Mouse (Mus musculus) neutrophil, adult 83 days (primary cell): ENCODE data around the gene Gm45140. TPM values are rescaled to one million over a fixed set of nuclear protein-coding genes. Genes with fewer than 3 reads are reported as not detected.

Source experiments
- total RNA-seq, 2 experiments: library from RNA; stranded (reverse); gene quantifications; one replicate each; pipeline ENCODE4 v1.2.4; 2023

The Gm45140 gene
- 1 to 10 TPM; 4.6 to 6.6 TPM for total RNA-seq

DNA sequence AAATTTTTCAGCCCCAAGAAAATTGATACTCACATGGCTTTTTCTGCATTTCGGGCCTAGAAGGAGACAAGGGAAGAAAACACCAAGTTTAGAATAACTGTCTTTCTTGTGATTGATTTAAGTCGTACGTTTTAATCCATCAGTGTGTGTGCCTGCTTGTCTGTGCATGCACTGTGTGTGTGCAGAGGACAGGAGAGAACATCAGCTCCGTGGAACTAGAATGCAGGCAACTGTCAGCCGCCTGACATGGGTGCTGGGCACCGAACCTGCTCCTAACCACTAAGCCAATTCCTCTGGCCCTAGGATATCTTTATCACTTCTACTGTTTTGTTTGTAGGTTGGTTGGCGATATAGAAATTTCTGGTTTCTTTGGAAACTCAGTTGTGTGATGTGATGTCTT lies at the start of gene Gm45140:
TSS of gene Gm45140 (minus strand) at position 101 of the 400 bp plus-strand sequence.

DNA sequence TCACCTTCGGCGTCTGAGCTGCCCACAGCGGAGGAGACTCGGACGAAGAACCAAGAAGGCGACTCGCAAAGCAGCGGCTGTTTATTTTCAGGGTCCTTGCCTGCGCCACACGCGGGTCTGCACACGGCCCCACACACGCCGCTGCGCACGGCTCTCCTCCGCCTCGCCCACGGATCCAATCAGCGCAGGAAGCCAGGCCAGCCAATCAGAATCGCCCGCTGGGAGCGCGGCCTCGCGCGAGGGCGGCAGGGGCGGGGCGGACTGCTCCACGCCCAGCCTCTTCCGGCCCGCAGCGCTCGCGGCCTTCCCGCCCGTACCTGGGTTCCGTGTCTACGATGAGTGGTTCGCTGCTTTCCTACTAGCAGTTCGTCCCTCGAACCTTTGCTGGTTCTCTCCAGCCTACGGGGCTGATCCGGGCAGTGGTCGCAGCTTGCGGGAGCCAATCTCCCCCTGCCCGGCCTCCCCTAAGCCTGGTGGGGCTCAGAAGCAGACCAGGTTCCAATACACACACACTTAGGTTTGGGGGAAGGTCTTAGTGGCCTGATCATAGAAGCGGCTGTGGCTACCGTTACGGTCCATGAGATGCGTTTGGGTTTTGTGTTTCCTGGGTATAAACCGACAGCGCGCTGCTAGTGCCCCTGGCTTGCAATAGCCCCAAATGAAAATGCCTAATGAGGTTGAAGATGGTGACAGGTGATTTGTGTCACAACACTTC lies 15.5 kb upstream of the Gm45140 start, which contains the start of gene Cnbp:
TSS of gene Cnbp (minus strand) at position 207 of the 715 bp plus-strand sequence.

GRCm38 (mm10) chr6:87838551-87839197 lies 3.1 kb upstream of the Gm45140 start, which contains the start of gene Isy1:
Gene Isy1, minus strand, starts transcription at chr6:87838798.

DNA sequence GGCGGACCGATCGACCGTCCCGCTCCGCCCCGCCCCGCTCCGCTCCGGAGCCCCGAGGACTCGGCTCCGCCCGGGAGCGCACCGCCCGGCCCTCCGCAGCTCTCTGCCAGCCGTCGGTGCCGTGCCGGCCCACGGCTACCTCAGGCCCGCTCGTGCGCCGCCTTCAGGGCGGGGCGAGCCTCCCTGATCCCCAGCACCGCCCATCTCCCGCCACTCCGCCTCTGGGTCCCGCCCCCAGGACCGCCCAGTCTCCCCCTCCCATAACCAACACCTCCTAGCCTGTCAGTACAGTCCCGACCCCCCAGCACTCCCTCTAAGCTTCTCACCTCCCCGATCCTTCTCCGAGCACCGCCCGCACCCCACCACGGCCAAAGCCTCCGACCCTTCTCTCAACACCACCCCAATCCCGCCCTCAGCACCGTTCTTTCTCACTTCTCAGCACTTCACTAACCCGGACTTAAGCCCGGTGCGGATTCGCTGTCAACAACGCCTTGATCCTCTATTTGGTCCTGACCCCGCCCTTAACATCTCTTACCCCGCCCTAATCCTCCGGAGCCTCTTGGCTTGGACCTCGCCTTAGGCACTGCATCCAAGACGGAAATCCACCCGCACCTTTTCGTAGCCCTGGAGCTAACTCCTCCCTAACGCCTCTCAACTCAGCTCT lies 23.8 kb downstream of the Gm45140 start, which contains the start of gene Rab43:
TSS of gene Rab43 (minus strand) at position 490 of the 664 bp plus-strand sequence.

DNA sequence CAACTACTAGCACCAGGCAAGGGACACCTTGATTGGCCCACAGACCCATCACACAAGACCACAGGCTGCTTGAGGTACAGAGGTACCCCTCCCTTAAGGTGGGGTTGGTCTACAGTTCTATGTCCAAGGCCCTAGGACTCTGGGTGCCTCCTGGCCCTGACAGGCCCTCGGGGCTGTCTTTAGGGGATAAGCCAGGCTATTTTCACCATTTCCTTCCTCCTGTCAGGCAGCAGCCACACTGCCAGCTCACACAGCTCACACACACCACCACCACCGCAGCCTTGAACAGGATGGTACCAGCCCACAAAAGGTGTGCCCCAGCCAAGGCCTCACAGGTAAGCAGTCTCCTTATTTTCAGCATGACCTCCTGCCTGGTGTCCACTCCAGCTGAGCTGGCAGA lies 57.8 kb downstream of the Gm45140 start, which contains the start of gene Gp9:
TSS of gene Gp9 (plus strand) at position 231 of the 400 bp plus-strand sequence.

Other genes with a start within 250 kb of the Gm45140 start
- under 1 TPM in 1 of 2 experiments, not detected in 1; 0.11 TPM for gene Prokr1, start 245.1 kb downstream of the Gm45140 start, total RNA-seq
- gene Aplf, start 163.6 kb downstream of the Gm45140 start, total RNA-seq = 1 to 10 TPM; 4.3 to 4.5 TPM
- gene Efcc1, start 104.9 kb downstream of the Gm45140 start, total RNA-seq = under 1 TPM in 1 of 2 experiments, not detected in 1; 0.29 TPM
- gene Gp9, start 57.7 kb downstream of the Gm45140 start, total RNA-seq = 1 to 10 TPM; 4.2 to 6.5 TPM
- 10 to 100 TPM; 60.8 to 66.4 TPM for gene Rab43, start 23.6 kb downstream of the Gm45140 start, total RNA-seq
- gene Isy1, start 3.0 kb upstream of the Gm45140 start, total RNA-seq = 10 to 100 TPM; 24.5 to 31.5 TPM
- 100 to 1,000 TPM; 120 to 128 TPM for gene Cnbp, start 15.3 kb upstream of the Gm45140 start, total RNA-seq
- gene Copg1, start 52.0 kb upstream of the Gm45140 start, total RNA-seq = 10 to 100 TPM; 52.0 to 59.5 TPM
- 10 to 100 TPM; 11.5 to 14.4 TPM for gene Hmces, start 78.1 kb upstream of the Gm45140 start, total RNA-seq
- gene H1fx, start 145.8 kb upstream of the Gm45140 start, total RNA-seq = 1 to 10 TPM; 1.2 to 2.4 TPM
- 100 to 1,000 TPM; 306 to 346 TPM for gene Rab7, start 209.5 kb upstream of the Gm45140 start, total RNA-seq
- 100 to 1,000 TPM; 136 to 145 TPM for gene Rpn1, start 248.7 kb upstream of the Gm45140 start, total RNA-seq